Comparison of ENCODE assay signal across 22 mouse cellular contexts in genomic region chr8:118189226-118189625, GRCm38 (mm10).
"Had no signal": no experiment of that assay in that cellular context is flagged by ENCODE, and none has a peak within 500 bp of the region (broad histone marks: within the 10 kb centered on the region; RNA-seq: fewer than 3 reads in every experiment).

No protein-coding gene starts in this region.

- H3K27me3 ChIP-seq: liver, embryonic 13.5 days; megakaryocyte, embryonic 14.5 days; midbrain, embryonic 13.5 days; neural tube, embryonic 13.5 days had no signal

- H3K9me3 ChIP-seq: liver, embryonic 13.5 days; midbrain, embryonic 10.5 days; midbrain, embryonic 13.5 days; neural tube, embryonic 13.5 days had no signal

- ATAC-seq: lung, postnatal 0 days; midbrain, embryonic 13.5 days; midbrain, embryonic 16.5 days had no signal

- H3K4me3 ChIP-seq: left cerebral cortex, adult 2 months; liver, embryonic 13.5 days; megakaryocyte, embryonic 14.5 days; midbrain, embryonic 10.5 days; midbrain, embryonic 13.5 days; myocyte; neural tube, embryonic 13.5 days had no signal

- H3K36me3 ChIP-seq: liver, embryonic 13.5 days; midbrain, embryonic 10.5 days; midbrain, embryonic 13.5 days; neural tube, embryonic 13.5 days had no signal

- H3K4me2 ChIP-seq: liver, embryonic 13.5 days; lung, embryonic 14.5 days; midbrain, embryonic 13.5 days; neural tube, embryonic 13.5 days had no signal

- DNase-seq: kidney, adult 8-10 months; kidney, postnatal 10 days; kidney, postnatal 36 days; layer of hippocampus, postnatal 36 days; liver, embryonic 13.5 days; lung, embryonic 14.5 days; right cerebral cortex, adult 18-20 months; right cerebral cortex, postnatal 14 days; right cerebral cortex, postnatal 4 days; thymus, adult 2 months; thymus, postnatal 14 days; thymus, postnatal 4 days had no signal

- H3K27ac ChIP-seq: left cerebral cortex, adult 2 months; liver, embryonic 13.5 days; macrophage; midbrain, embryonic 10.5 days; midbrain, embryonic 13.5 days; neural tube, embryonic 13.5 days; stomach, postnatal 0 days had no signal

- H3K9ac ChIP-seq: liver, embryonic 13.5 days; lung, embryonic 14.5 days; midbrain, embryonic 13.5 days; neural tube, embryonic 13.5 days had no signal

- H3K4me1 ChIP-seq: liver, embryonic 13.5 days; megakaryocyte, embryonic 14.5 days; midbrain, embryonic 10.5 days; midbrain, embryonic 13.5 days had no signal
